Mouse (Mus musculus) cerebellum, adult 2 months (tissue): Measurements from ENCODE around the gene H6pd. TPM values are rescaled to one million over a fixed set of nuclear protein-coding genes. Genes with fewer than 3 reads are reported as not detected.

Experiments used
- DNase-seq, 2 experiments: peaks; one replicate each; pipeline ENCODE4 v3.0.0; 2021
- H3K27ac ChIP-seq: fragments of 200-500 bp; 2 replicates; pipeline ENCODE4 v1.5.1; 2012; ENCODE audit warnings: low read length, control low read depth, inconsistent platforms; ENCODE audit not compliant: insufficient read depth
- H3K27me3 ChIP-seq: fragments of 200-500 bp; 2 replicates; pipeline ENCODE4 v1.6.1; 2012; ENCODE audit warnings: inconsistent platforms, mild to moderate bottlenecking, low read length, moderate library complexity; ENCODE audit not compliant: control insufficient read depth, insufficient read depth
- H3K4me1 ChIP-seq: fragments of 200-500 bp; 2 replicates; pipeline ENCODE4 v1.6.1; 2011; ENCODE audit warnings: low read length; ENCODE audit not compliant: control insufficient read depth, insufficient read depth
- H3K4me3 ChIP-seq: fragments of 200-500 bp; replicated peaks from 2 replicates; pipeline ENCODE3; 2011; ENCODE audit warnings: mild to moderate bottlenecking, low read depth, low read length, control low read depth; ENCODE audit not compliant: insufficient read depth
- CTCF ChIP-seq: fragments of 200-500 bp; IDR thresholded peaks from 2 replicates; pipeline ENCODE4 v1.5.1; 2011; ENCODE audit warnings: low read depth, mild to moderate bottlenecking, control low read depth, low read length, moderate library complexity, borderline replicate concordance; ENCODE audit not compliant: insufficient read depth
- POLR2A ChIP-seq: fragments of 200-500 bp; IDR thresholded peaks from 2 replicates; pipeline ENCODE4 v1.6.1; 2011; ENCODE audit warnings: low read length, control low read depth, borderline replicate concordance; ENCODE audit not compliant: insufficient read depth
- WGBS: fragments of 180-500 bp; shearing (Covaris S2); methylation state at CpG from one replicate; pipeline ENCODE4 v1.1.7; 2018; 5-methylcytosine and 5-hydroxymethylcytosine counted together
- polyA plus RNA-seq: library from polyadenylated mRNA; depleted of rRNA; stranded (reverse); fragments of >200 nt; gene quantifications from 2 replicates; pipeline ENCODE4 v1.2.3, GENCODE M21; 2012

The H6pd gene
- polyA plus RNA-seq, 1 experiment = 11.6 TPM

DNA sequence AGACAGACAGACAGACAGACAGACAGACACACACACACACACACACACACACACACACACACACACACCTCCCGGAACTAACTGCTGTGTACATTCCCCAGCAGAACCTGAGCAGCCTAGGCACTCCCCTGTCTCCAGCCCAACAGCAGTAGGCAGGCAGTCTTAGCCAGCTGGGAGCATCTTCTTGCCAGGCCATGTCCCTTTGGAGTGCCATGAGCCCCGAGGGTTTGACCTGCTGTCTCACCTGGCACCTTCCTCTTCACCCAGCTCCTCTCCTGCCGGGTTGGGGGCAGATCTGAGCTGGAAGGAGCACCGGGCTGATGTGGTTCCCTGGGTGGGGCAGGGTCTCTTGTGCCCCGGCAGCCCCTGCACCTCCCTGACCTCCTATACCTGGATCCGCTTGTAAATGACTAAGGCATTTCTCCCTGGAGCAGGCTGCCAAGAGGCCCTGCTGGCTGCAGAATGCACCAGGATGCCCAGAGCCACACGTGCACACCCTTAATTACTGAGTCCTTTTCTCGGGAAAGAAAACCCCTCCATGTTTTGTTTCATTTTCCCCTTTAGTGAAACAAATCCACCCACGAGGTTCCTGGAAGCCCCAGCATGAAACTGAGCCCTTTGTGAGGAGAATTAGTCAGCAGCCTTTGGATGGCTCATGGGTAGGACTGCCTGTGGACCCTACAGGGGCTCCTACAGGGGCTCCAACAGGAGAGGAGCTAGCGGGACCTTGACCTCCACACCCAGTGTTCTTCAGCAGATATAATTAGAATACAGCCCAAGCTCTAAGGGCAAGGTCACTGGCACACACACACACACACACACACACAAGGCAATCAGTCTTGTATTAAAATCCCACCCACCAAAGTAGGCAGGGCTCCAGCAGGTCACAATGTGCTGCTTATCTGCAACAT lies 65.7 kb downstream of the H6pd start:
- TF ChIP-seq POLR2A (no peak), CTCF (no peak)
- H3K27ac ChIP-seq = no peak overlapping the region

DNA sequence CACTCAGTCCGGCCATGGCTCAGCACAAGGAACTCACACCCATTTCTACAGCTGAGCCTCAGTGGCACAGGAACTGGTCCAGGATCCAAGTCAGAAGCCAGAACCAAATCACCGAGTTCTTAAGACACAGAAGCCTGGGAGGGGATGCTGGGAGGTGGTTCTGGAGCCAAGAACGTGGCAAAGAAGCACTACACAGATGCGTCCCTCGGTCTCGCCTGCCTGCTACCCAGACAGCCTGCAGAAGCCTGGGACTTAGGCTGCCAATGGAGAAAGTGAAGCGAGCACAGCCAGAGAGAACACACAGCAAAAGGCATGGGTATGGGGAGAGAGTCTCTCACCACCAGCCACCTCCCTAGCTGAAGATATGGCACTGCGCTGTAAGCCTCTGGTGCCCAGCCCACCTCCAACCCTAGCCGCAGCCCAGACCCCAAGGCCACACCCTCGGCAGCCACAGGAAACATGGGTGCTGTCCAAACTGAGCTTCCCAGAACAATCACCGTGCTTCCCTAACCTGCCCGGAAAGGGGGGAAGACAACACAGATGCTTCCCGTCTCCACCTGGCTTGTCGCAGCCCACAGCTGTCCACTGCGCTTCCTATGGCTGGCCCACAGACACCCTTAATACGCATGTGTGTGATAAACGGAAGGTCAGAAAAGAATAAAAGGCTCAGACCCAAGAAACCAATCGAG lies 67.6 kb downstream of the H6pd start:
- WGBS = 64% methylated on average over 18 of the region's 18 CpGs
- no peak overlapping the region for H3K4me3 ChIP-seq
- TF ChIP-seq POLR2A (no peak), CTCF (no peak)
- H3K27me3 ChIP-seq = no peaks in the 10 kb centered on the region
- no peak overlapping the region for H3K27ac ChIP-seq
- no peak for DNase-seq
- peaks cover 21% of the 10 kb centered on the region for H3K4me1 ChIP-seq

More for the DNA sequence above, 65.7 kb downstream of the H6pd start:
- peaks cover 21% of the 10 kb centered on the region for H3K4me1 ChIP-seq
- H3K4me3 ChIP-seq = no peak overlapping the region
- peak; percentile 48 to 59 for DNase-seq
- no peaks in the 10 kb centered on the region for H3K27me3 ChIP-seq
- 19% methylated on average over 10 of the region's 10 CpGs for WGBS

DNA sequence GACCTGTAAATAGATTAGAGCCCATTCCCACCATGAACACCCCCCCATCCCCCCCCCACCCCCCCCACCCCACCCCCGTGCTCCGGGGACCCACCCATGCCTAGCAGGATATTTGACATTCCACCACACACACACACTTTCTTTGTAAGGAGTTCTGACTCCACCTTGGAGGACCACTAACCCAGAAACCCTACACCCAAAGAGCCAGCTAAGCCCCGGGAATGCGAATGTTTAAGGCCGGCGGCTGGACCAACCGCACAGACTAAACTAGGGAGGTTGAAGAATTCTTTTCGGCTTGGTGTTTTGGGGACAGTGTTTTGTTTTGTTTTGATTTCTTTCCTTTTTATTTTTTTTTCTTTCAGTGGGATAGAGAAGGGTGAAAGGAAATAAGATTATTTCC lies 70.1 kb downstream of the H6pd start:
- 83% methylated on average over 8 of the region's 8 CpGs for WGBS

DNA sequence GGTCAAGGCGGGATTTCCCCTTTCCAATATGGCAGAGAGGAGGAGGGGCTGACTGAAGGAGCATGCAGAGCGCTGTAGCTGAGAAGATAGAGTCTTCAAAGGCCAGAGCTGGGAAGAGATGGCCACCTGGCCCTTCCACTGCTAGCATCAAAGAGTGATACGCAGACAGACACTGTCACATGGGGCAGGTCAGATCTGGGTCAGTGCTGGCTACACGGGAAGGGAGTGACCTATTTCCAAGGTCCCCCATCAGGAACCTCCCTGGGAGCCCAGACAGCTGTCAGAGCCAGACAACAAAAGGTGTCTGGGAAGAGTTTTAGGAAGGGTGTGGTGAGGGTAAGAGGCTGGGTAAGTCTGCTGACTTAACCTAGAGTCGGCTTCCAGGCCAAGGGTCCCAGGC lies 71.9 kb downstream of the H6pd start:
- WGBS = 78% methylated on average over 5 of the region's 5 CpGs
- no peak for DNase-seq
- no peak overlapping the region for H3K27ac ChIP-seq
- no peak for TF ChIP-seq POLR2A
- TF ChIP-seq CTCF = no peak
- H3K4me3 ChIP-seq = no peak overlapping the region
- no peaks in the 10 kb centered on the region for H3K27me3 ChIP-seq
- peaks cover 6% of the 10 kb centered on the region; the same call in 1 of the 2 replicates for H3K4me1 ChIP-seq

More for the DNA sequence above, 70.1 kb downstream of the H6pd start:
- H3K27ac ChIP-seq = no peak overlapping the region
- peaks cover 21% of the 10 kb centered on the region for H3K4me1 ChIP-seq
- no peak overlapping the region for H3K4me3 ChIP-seq
- no peak for TF ChIP-seq CTCF
- no peak for TF ChIP-seq POLR2A
- H3K27me3 ChIP-seq = no peaks in the 10 kb centered on the region
- DNase-seq = no peak

DNA sequence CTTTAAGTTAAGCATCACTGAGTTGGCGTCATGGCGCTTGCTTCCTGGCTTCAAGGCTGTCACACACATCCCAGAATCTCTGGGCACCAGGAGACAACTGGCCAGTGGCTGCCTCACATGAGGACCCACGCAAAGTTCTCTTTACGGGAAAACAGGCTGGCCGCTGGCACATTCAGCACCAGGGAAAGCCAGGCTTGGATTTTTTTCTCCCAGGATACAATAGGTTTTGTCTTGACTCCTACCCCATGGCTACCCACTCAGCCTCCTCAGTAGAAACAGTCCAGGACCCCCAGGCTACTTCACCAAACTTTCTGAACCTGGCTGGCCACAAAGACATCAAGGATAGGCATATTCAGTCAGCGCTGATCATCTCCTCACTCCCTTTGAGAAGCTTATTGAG lies 73.4 kb downstream of the H6pd start:
- TF ChIP-seq CTCF (no peak), POLR2A (no peak)
- WGBS = 60% methylated on average over 6 of the region's 6 CpGs
- Histone ChIP-seq H3K27ac (no peak overlapping the region), H3K4me1 (no peaks in the 10 kb centered on the region), H3K27me3 (no peaks in the 10 kb centered on the region), H3K4me3 (no peak overlapping the region)
- DNase-seq = no peak

DNA sequence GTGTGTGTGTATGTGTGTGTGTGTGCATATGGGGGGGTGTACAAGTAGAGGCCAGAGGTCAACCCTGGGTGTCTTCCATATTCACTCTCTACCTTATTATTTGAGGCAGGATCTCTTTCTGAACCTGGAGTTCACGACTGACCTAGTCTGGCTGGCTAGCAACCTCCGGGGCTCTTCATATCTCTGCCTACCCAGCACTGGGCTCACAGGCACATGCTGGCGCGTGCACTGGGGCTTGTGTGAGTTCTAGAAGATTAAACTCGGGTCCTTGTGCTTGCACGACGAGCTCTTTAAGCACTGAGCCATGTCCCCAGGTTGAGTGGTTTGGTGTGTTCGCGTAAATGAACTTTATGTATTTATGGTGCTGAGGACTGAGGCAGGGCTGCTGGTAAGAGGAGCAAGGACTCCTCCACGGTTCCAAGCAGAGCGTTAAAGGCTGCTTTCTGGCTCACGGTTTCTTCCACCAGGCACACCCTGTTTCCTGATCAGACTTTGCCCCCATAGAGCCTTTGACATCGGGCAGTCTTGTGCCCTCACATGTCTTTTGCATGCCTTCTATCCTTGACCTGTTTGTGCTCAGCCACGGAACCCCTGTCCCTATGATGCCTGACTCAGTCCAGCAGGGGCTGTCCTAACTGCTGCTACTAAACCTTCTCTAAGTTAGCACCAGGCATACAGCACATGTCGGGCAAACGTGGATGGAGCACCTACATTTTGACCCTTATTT lies 75.1 kb downstream of the H6pd start:
- TF ChIP-seq POLR2A (no peak), CTCF (no peak)
- 90% methylated on average over 16 of the region's 16 CpGs for WGBS
- H3K27ac ChIP-seq = no peak overlapping the region
- no peak for DNase-seq
- H3K27me3 ChIP-seq = no peaks in the 10 kb centered on the region
- no peaks in the 10 kb centered on the region for H3K4me1 ChIP-seq
- no peak overlapping the region for H3K4me3 ChIP-seq

DNA sequence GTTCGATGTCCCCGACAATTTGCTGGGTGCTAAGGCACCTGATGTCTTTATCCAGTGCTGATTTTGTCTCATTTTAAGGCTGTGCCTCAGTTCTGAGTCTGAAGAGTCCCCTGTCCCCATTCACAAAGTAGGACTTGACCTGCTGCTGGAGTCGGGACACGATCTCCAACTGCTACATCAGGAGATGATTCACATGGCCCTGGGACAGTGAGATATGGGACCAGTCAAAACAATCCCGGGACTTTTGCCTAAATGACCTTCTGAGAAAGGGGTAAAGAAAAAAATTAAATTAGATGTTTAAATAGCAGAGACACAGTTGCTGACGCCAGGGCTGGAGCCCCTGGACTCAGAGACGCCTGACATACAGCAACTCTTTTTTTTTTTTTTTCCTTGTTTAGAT lies 75.8 kb downstream of the H6pd start:
- Histone ChIP-seq H3K27ac (no peak overlapping the region), H3K27me3 (no peaks in the 10 kb centered on the region), H3K4me1 (no peaks in the 10 kb centered on the region), H3K4me3 (no peak overlapping the region)
- no peak for TF ChIP-seq POLR2A
- no peak for TF ChIP-seq CTCF
- WGBS = 91% methylated on average over 7 of the region's 7 CpGs
- DNase-seq = no peak
